Mouse (Mus musculus) liver, embryonic 14.5 days (tissue): ENCODE data around the gene Ptpn14. TPM values are rescaled to one million over a fixed set of nuclear protein-coding genes. Genes with fewer than 3 reads are reported as not detected.

Experiments
- ATAC-seq: fragments of 200-750 bp; cut with Nextera tagmentation; 2 replicates; pipeline ENCODE4 v1.8.0; 2017; ENCODE audit warnings: moderate number of reproducible peaks, mild to moderate bottlenecking, moderate library complexity; ENCODE audit not compliant: insufficient read depth
- DNase-seq, 3 experiments: peaks; one replicate each; pipeline ENCODE4 v3.0.0-alpha.2; 2012 to 2013; ENCODE audit warnings: low read depth in 3 of 3, low spot score in 3 of 3
- H3K27ac ChIP-seq: fragments of 300-500 bp; sonication (generic); 2 replicates; pipeline ENCODE4 v1.5.1; 2014; ENCODE audit warnings: moderate library complexity, mild to moderate bottlenecking, control low read depth, inconsistent platforms
- H3K27me3 ChIP-seq: fragments of 300-500 bp; sonication (generic); 2 replicates; pipeline ENCODE4 v1.6.1; 2014; ENCODE audit warnings: mild to moderate bottlenecking, low read length, moderate library complexity; ENCODE audit not compliant: control insufficient read depth, insufficient read depth
- H3K36me3 ChIP-seq: fragments of 300-500 bp; sonication (generic); replicated peaks from 2 replicates; pipeline ENCODE4 v1.6.1; 2014; ENCODE audit warnings: low read depth; ENCODE audit not compliant: control insufficient read depth, insufficient read depth
- H3K4me1 ChIP-seq, 2 experiments: fragments of 200-500 bp in 1 of 2; fragments of 300-500 bp in 1 of 2; sonication (generic) in 1 of 2; replicated peaks; 2 replicates each; pipeline ENCODE4 v1.6.1; 2012 to 2014; ENCODE audit warnings: antibody characterized with exemption in 1 of 2, inconsistent platforms in 1 of 2, low read length in 1 of 2; ENCODE audit not compliant: control insufficient read depth in 2 of 2, insufficient read depth in 2 of 2
- H3K4me2 ChIP-seq: fragments of 300-500 bp; sonication (generic); 2 replicates; pipeline ENCODE4 v1.6.1; 2014; ENCODE audit warnings: low read depth, mild to moderate bottlenecking, control low read depth, moderate library complexity
- H3K4me3 ChIP-seq, 2 experiments: fragments of 200-500 bp in 1 of 2; fragments of 300-500 bp in 1 of 2; sonication (generic) in 1 of 2; 2 replicates each; pipeline ENCODE4 v1.5.1; 2012 to 2014; ENCODE audit warnings: low read depth in 2 of 2, low read length in 2 of 2, mild to moderate bottlenecking in 2 of 2, control low read depth in 1 of 2, inconsistent platforms in 1 of 2, moderate library complexity in 1 of 2; ENCODE audit not compliant: insufficient read depth in 1 of 2
- H3K9ac ChIP-seq: fragments of 300-500 bp; sonication (generic); replicated peaks from 2 replicates; pipeline ENCODE4 v1.6.1; 2014; ENCODE audit warnings: mild to moderate bottlenecking, control low read depth, moderate library complexity
- H3K9me3 ChIP-seq: fragments of 300-500 bp; sonication (generic); 2 replicates; pipeline ENCODE4 v1.6.1; 2016; ENCODE audit warnings: low read length, mixed read lengths; ENCODE audit not compliant: control insufficient read depth
- CTCF ChIP-seq: IDR thresholded peaks from 2 replicates; pipeline ENCODE4 v1.5.1; 2016; ENCODE audit warnings: antibody characterized with exemption, low read depth, control low read depth
- EP300 ChIP-seq: IDR thresholded peaks from 2 replicates; pipeline ENCODE4 v1.6.1; 2016; ENCODE audit warnings: antibody characterized with exemption, low read depth
- WGBS: fragments of 180-500 bp; shearing (Covaris S2); extraction: QIAGEN DNeasy Blood & Tissue Kit; methylation state at CpG from one replicate; pipeline ENCODE4 v1.1.7; 2014; ENCODE audit not compliant: insufficient replicate concordance; 5-methylcytosine and 5-hydroxymethylcytosine counted together
- polyA plus RNA-seq, 2 experiments: library from polyadenylated mRNA; depleted of rRNA in 1 of 2; stranded (reverse) in 1 of 2; unstranded in 1 of 2; fragments of >200 nt; fragmentation: Nextera tagmentation in 1 of 2; extraction: Ambion mirVana in 1 of 2; gene quantifications; 2 replicates each; pipeline versions ENCODE4 v1.2.1 to v1.2.3; 2012 to 2014

Gene Ptpn14
- polyA plus RNA-seq, 2 experiments = 0.22 to 0.50 TPM

DNA sequence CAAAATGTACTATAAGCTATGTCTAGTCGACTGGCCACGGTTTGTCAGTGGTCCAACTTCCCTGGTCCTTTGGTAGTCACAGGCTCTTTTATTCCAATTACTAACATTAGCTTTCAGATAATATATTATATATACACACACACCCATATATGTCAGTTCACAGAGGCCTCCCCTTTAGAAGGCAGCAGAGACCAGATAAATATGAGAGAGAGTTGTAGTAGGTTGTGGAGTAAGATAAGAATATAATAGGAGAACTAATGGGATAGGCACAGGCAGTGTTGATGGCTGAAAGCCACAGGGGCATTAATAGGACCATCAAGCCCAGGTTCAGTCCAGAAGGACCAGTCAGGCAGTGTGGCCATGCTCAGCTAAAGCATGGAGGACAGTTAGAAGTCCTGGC lies 80.4 kb downstream of the Ptpn14 start:
- peak; percentile 85; the same call in 1 of the 2 replicates for ATAC-seq
- Histone ChIP-seq H3K27ac (no peak overlapping the region), H3K27me3 (no peaks in the 10 kb centered on the region), H3K4me3 (no peak overlapping the region), H3K4me1 (peaks cover 3 to 29% of the 10 kb centered on the region in 2 experiments), H3K9ac (no peak overlapping the region), H3K36me3 (no peaks in the 10 kb centered on the region), H3K4me2 (no peak overlapping the region), H3K9me3 (no peaks in the 10 kb centered on the region)
- peak in 1 of 3 experiments; percentile 13 for DNase-seq
- TF ChIP-seq CTCF = no peak
- TF ChIP-seq EP300 = peak; percentile 45; the same call in 1 of the 2 replicates
- WGBS = 48% methylated on average over 2 of the region's 2 CpGs

DNA sequence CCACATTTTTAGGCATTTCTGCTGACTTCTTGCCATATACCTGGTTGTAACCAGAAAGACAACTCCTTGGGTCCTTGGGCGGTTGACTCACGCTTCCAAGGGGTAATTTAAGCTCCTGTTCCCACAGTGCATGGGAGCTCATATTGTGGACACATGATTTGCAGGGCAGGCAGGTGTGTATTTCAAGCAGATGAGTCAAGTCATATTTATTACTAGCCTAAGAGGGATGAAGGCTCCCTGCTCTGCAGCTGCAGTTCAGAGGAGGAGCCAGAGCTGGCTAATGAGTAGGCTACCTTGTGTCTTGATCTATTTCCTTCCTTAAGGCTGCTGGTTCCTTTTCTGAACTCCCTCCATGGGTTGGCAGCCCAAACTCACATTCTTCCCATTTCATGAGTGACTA lies 83.7 kb downstream of the Ptpn14 start:
- Histone ChIP-seq H3K4me3 (no peak overlapping the region), H3K27ac (no peak overlapping the region), H3K36me3 (no peaks in the 10 kb centered on the region), H3K27me3 (no peaks in the 10 kb centered on the region), H3K9ac (no peak overlapping the region), H3K9me3 (no peaks in the 10 kb centered on the region), H3K4me2 (no peak overlapping the region), H3K4me1 (peaks cover 3 to 27% of the 10 kb centered on the region in 2 experiments)
- DNase-seq (no peak), ATAC-seq (no peak)
- WGBS = 83% methylated on average over 2 of the region's 2 CpGs
- no peak for TF ChIP-seq EP300
- TF ChIP-seq CTCF = no peak

DNA sequence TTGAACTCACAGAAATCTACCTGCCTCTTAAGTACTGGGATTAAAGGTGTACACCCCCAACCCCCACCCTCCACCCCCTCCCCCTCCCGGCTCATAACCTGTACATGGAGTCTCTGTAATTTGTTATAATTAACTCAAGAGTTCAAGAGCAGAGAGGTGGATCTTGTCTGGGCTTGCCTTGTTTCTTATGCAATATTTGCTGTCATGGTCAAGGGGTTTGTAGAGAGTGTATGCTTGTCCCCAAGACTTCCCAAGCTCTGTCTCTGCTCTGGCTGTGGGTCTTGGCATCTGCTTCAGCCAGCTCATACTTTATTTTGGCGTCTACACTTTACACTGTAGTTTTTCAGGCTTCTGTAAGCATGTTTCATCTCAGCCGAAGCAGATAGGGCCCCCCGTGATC lies 86.3 kb downstream of the Ptpn14 start:
- DNase-seq (no peak), ATAC-seq (no peak)
- Histone ChIP-seq H3K4me1 (peaks cover 0 to 11% of the 10 kb centered on the region in 2 experiments; a peak in 3 of 4 replicates), H3K27ac (no peak overlapping the region), H3K36me3 (no peaks in the 10 kb centered on the region), H3K4me3 (no peak overlapping the region), H3K9me3 (no peaks in the 10 kb centered on the region), H3K4me2 (no peak overlapping the region), H3K9ac (no peak overlapping the region), H3K27me3 (no peaks in the 10 kb centered on the region)
- 66% methylated on average over 4 of the region's 4 CpGs for WGBS
- TF ChIP-seq CTCF (no peak), EP300 (no peak)

DNA sequence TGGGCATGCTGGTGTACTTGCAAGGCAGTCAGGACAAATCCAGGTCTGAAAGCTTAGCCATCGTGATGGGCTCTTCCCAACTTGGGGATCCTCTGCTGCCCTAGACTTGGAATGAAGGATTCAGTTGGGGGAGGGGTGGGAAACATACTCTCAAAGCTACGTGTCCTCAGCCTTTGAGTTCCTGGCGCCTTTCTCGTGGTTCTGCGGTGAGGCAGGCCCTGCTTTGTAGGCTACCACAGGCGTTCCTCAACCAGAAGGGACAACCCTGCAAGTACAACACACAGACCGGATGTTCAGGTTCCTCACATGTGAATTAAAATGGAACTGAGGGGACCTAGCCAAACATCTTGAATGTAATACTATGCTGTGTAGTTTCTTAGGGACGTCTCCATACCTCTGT lies 89.0 kb downstream of the Ptpn14 start:
- H3K4me2 ChIP-seq = no peak overlapping the region
- no peak overlapping the region for H3K9ac ChIP-seq
- no peaks in the 10 kb centered on the region for H3K36me3 ChIP-seq
- 63% methylated on average over 8 of the region's 8 CpGs for WGBS
- no peaks in the 10 kb centered on the region for H3K9me3 ChIP-seq
- TF ChIP-seq EP300 (no peak), CTCF (no peak)
- no peaks in the 10 kb centered on the region for H3K27me3 ChIP-seq
- H3K4me3 ChIP-seq = no peak overlapping the region
- H3K27ac ChIP-seq = no peak overlapping the region
- no peak for ATAC-seq
- no peak for DNase-seq
- peaks cover 0 to 8% of the 10 kb centered on the region in 2 experiments; a peak in 3 of 4 replicates for H3K4me1 ChIP-seq

DNA sequence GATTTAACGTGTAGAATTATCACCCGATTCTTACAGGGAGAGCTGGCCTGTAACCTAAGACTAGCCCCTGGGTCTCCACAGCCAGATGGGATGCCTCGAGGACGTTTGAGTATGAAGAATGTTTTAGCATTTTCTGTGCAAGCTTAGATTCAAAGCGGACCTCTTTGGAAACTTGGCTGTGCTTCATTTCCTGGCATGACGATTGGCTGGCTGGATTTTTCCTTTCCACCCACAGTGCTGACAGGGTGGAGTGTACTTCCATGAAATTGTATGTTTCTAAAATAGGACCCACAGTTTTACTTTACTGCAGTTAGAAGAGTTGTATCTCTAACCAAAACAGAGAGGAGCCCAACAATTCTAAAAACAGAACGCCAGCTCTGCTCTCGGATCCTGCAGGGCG lies 89.7 kb downstream of the Ptpn14 start:
- H3K4me1 ChIP-seq = peaks cover 0 to 5% of the 10 kb centered on the region in 2 experiments; a peak in 3 of 4 replicates
- H3K27me3 ChIP-seq = no peaks in the 10 kb centered on the region
- 68% methylated on average over 9 of the region's 9 CpGs for WGBS
- no peaks in the 10 kb centered on the region for H3K36me3 ChIP-seq
- no peaks in the 10 kb centered on the region for H3K9me3 ChIP-seq
- ATAC-seq (no peak), DNase-seq (no peak)
- no peak for TF ChIP-seq EP300
- no peak for TF ChIP-seq CTCF
- H3K4me2 ChIP-seq = no peak overlapping the region
- H3K9ac ChIP-seq = no peak overlapping the region
- no peak overlapping the region for H3K4me3 ChIP-seq
- H3K27ac ChIP-seq = no peak overlapping the region
